Mouse (Mus musculus) myocyte (in vitro differentiated cells): ENCODE data around the gene Efr3b. TPM values are rescaled to one million over a fixed set of nuclear protein-coding genes. Genes with fewer than 3 reads are reported as not detected.

Source experiments
- H3K27me3 ChIP-seq: one replicate; pipeline ENCODE4 v1.6.1; 2011; ENCODE audit not compliant: control insufficient read depth, insufficient read depth, insufficient read length
- H3K36me3 ChIP-seq: one replicate; pipeline ENCODE4 v1.6.1; 2011; ENCODE audit not compliant: control insufficient read depth, insufficient read depth
- H3K4me2 ChIP-seq: one replicate; pipeline ENCODE4 v1.6.1; 2011; ENCODE audit warnings: low read depth, control low read depth
- H3K4me3 ChIP-seq: one replicate; pipeline ENCODE4 v1.5.1; 2011; ENCODE audit warnings: mild to moderate bottlenecking, control low read depth, moderate library complexity
- H3K79me2 ChIP-seq: one replicate; pipeline ENCODE4 v1.6.1; 2011; ENCODE audit not compliant: control insufficient read depth, insufficient read depth
- H3ac ChIP-seq: one replicate; pipeline ENCODE4 v1.6.1; 2011; ENCODE audit not compliant: control insufficient read depth, insufficient read length
- CEBPB ChIP-seq: IDR thresholded peaks from 2 replicates; pipeline ENCODE4 v1.6.1; 2011; ENCODE audit warnings: mild to moderate bottlenecking, moderate library complexity; ENCODE audit not compliant: poor library complexity, insufficient read depth, severe bottlenecking
- E2F4 ChIP-seq: IDR thresholded peaks from one replicate; pipeline ENCODE4 v1.6.1; 2011; ENCODE audit warnings: mild to moderate bottlenecking, control low read depth, moderate library complexity; ENCODE audit not compliant: insufficient read depth
- MAX ChIP-seq: IDR thresholded peaks from one replicate; pipeline ENCODE4 v1.6.1; 2011; ENCODE audit warnings: low read depth, mild to moderate bottlenecking, control low read depth
- MYOD1 ChIP-seq, 3 experiments: IDR thresholded peaks; one replicate each; pipeline ENCODE4 v1.6.1; 2011; ENCODE audit warnings: control low read depth in 2 of 3, low read depth in 2 of 3, mild to moderate bottlenecking in 2 of 3, moderate library complexity in 1 of 3; ENCODE audit not compliant: insufficient read length in 2 of 3, control insufficient read depth in 1 of 3
- MYOG ChIP-seq, 3 experiments: IDR thresholded peaks; one replicate each; pipeline ENCODE4 v1.6.1; 2011; ENCODE audit warnings: control low read depth in 2 of 3, low read depth in 2 of 3, mild to moderate bottlenecking in 2 of 3; ENCODE audit not compliant: insufficient read length in 2 of 3, control insufficient read depth in 1 of 3, insufficient read depth in 1 of 3
- POLR2A ChIP-seq: IDR thresholded peaks from one replicate; pipeline ENCODE4 v1.6.1; 2011; ENCODE audit warnings: low read depth, mild to moderate bottlenecking, control low read depth, moderate library complexity; ENCODE audit not compliant: insufficient read length
- POLR2AphosphoS2 ChIP-seq: IDR thresholded peaks from one replicate; pipeline ENCODE4 v1.6.1; 2011; ENCODE audit warnings: low read depth, control low read depth; ENCODE audit not compliant: insufficient read length
- REST ChIP-seq: IDR thresholded peaks from one replicate; pipeline ENCODE4 v1.6.1; 2011; ENCODE audit warnings: mild to moderate bottlenecking, control low read depth, moderate library complexity; ENCODE audit not compliant: insufficient read depth, insufficient read length
- SRF ChIP-seq: IDR thresholded peaks from one replicate; pipeline ENCODE4 v1.6.1; 2011; ENCODE audit warnings: low read depth; ENCODE audit not compliant: control insufficient read depth, insufficient read length
- TCF12 ChIP-seq: IDR thresholded peaks from one replicate; pipeline ENCODE4 v1.6.1; 2011; ENCODE audit warnings: mild to moderate bottlenecking, control low read depth; ENCODE audit not compliant: poor library complexity, insufficient read depth, severe bottlenecking
- TCF3 ChIP-seq: IDR thresholded peaks from one replicate; pipeline ENCODE4 v1.6.1; 2011; ENCODE audit warnings: low read depth, control low read depth; ENCODE audit not compliant: insufficient read length
- USF1 ChIP-seq: IDR thresholded peaks from one replicate; pipeline ENCODE4 v1.6.1; 2011; ENCODE audit warnings: low read depth, mild to moderate bottlenecking, control low read depth, moderate library complexity
- polyA plus RNA-seq: library from polyadenylated mRNA; unstranded; fragments of >200 nt; fragmentation: generic; extraction: Trizol; gene quantifications from one replicate; pipeline ENCODE4 v1.2.1, GENCODE M21; 2012; ENCODE audit warnings: missing spikeins

The Efr3b gene
- polyA plus RNA-seq, 1 experiment, result 0.02 TPM

GRCm38 (mm10) chr12:3991047-3991446 is 47.7 kb downstream of the Efr3b start:
- Histone ChIP-seq H3K27me3 (no peaks in the 10 kb centered on the region), H3ac (no peak overlapping the region), H3K4me3 (no peak overlapping the region), H3K4me2 (no peak overlapping the region), H3K36me3 (no peaks in the 10 kb centered on the region), H3K79me2 (no peaks in the 10 kb centered on the region)
- TF ChIP-seq MAX, result no peak
- no peak for TF ChIP-seq TCF3
- no peak for TF ChIP-seq USF1
- TF ChIP-seq POLR2AphosphoS2, result no peak
- no peak for TF ChIP-seq MYOG (IDR thresholded peaks at IDR 0.05; ENCODE audit: control insufficient read depth in 1 of 3, insufficient read depth in 1 of 3, insufficient read length in 2 of 3, low read depth in 2 of 3)
- TF ChIP-seq CEBPB, result no peak
- TF ChIP-seq SRF, result no peak
- no peak for TF ChIP-seq REST
- no peak for TF ChIP-seq E2F4
- TF ChIP-seq POLR2A, result no peak
- TF ChIP-seq MYOD1 (IDR thresholded peaks at IDR 0.05; ENCODE audit: control insufficient read depth in 1 of 3, insufficient read length in 2 of 3, low read depth in 2 of 3), result no peak
- no peak for TF ChIP-seq TCF12

GRCm38 (mm10) chr12:3989943-3990342 is 48.8 kb downstream of the Efr3b start:
- TF ChIP-seq TCF12 (no peak), POLR2A (no peak), CEBPB (no peak), MYOG (IDR thresholded peaks at IDR 0.05; ENCODE audit: control insufficient read depth in 1 of 3, insufficient read depth in 1 of 3, insufficient read length in 2 of 3, low read depth in 2 of 3) (no peak), TCF3 (no peak), MYOD1 (IDR thresholded peaks at IDR 0.05; ENCODE audit: control insufficient read depth in 1 of 3, insufficient read length in 2 of 3, low read depth in 2 of 3) (no peak), SRF (no peak), E2F4 (no peak), REST (no peak), POLR2AphosphoS2 (no peak), MAX (no peak)
- H3ac ChIP-seq, result no peak overlapping the region
- H3K79me2 ChIP-seq, result no peaks in the 10 kb centered on the region
- no peak overlapping the region for H3K4me3 ChIP-seq
- no peaks in the 10 kb centered on the region for H3K36me3 ChIP-seq
- peaks cover 7% of the 10 kb centered on the region for H3K27me3 ChIP-seq
- no peak overlapping the region for H3K4me2 ChIP-seq

GRCm38 (mm10) chr12:3984446-3984845 is 54.3 kb downstream of the Efr3b start:
- Histone ChIP-seq H3K79me2 (no peaks in the 10 kb centered on the region), H3K36me3 (no peaks in the 10 kb centered on the region), H3K27me3 (peaks cover 16% of the 10 kb centered on the region), H3K4me3 (no peak overlapping the region), H3K4me2 (no peak overlapping the region), H3ac (no peak overlapping the region)
- TF ChIP-seq MYOD1 (IDR thresholded peaks at IDR 0.05; ENCODE audit: control insufficient read depth in 1 of 3, insufficient read length in 2 of 3, low read depth in 2 of 3) (no peak), TCF3 (no peak), E2F4 (no peak), USF1 (no peak), POLR2A (no peak), MYOG (IDR thresholded peaks at IDR 0.05; ENCODE audit: control insufficient read depth in 1 of 3, insufficient read depth in 1 of 3, insufficient read length in 2 of 3, low read depth in 2 of 3) (no peak), SRF (no peak), MAX (no peak), REST (no peak), TCF12 (no peak), CEBPB (no peak), POLR2AphosphoS2 (no peak)

GRCm38 (mm10) chr12:3983736-3984135 is 55.0 kb downstream of the Efr3b start:
- Histone ChIP-seq H3K36me3 (no peaks in the 10 kb centered on the region), H3ac (no peak overlapping the region), H3K27me3 (peaks cover 16% of the 10 kb centered on the region), H3K4me2 (no peak overlapping the region), H3K79me2 (no peaks in the 10 kb centered on the region), H3K4me3 (no peak overlapping the region)
- TF ChIP-seq MYOD1 (IDR thresholded peaks at IDR 0.05; ENCODE audit: control insufficient read depth in 1 of 3, insufficient read length in 2 of 3, low read depth in 2 of 3) (no peak), E2F4 (no peak), MAX (no peak), CEBPB (no peak), TCF3 (no peak), TCF12 (no peak), MYOG (IDR thresholded peaks at IDR 0.05; ENCODE audit: control insufficient read depth in 1 of 3, insufficient read depth in 1 of 3, insufficient read length in 2 of 3, low read depth in 2 of 3) (no peak), POLR2AphosphoS2 (no peak), USF1 (no peak), SRF (no peak), REST (no peak), POLR2A (no peak)

- H3ac ChIP-seq, result no peak overlapping the region
- no peak overlapping the region for H3K4me3 ChIP-seq
- TF ChIP-seq USF1 (no peak), MYOD1 (IDR thresholded peaks at IDR 0.05; ENCODE audit: control insufficient read depth in 1 of 3, insufficient read length in 2 of 3, low read depth in 2 of 3) (no peak), POLR2AphosphoS2 (no peak), MYOG (IDR thresholded peaks at IDR 0.05; ENCODE audit: control insufficient read depth in 1 of 3, insufficient read depth in 1 of 3, insufficient read length in 2 of 3, low read depth in 2 of 3) (no peak)
- H3K4me2 ChIP-seq, result no peak overlapping the region
- no peaks in the 10 kb centered on the region for H3K79me2 ChIP-seq
- peaks cover 16% of the 10 kb centered on the region for H3K27me3 ChIP-seq
- no peaks in the 10 kb centered on the region for H3K36me3 ChIP-seq
These were observed 56.5 kb downstream of the Efr3b start for GRCm38 (mm10) chr12:3982257-3982656.
